Mouse (Mus musculus): ENCODE data around the gene Fam25c.
"Not testable (repeated sequence)": the region's sequence is repeated elsewhere in the genome, so short reads cannot be mapped to it uniquely, and the experiment has no call there.

Fam25c gene

DNA sequence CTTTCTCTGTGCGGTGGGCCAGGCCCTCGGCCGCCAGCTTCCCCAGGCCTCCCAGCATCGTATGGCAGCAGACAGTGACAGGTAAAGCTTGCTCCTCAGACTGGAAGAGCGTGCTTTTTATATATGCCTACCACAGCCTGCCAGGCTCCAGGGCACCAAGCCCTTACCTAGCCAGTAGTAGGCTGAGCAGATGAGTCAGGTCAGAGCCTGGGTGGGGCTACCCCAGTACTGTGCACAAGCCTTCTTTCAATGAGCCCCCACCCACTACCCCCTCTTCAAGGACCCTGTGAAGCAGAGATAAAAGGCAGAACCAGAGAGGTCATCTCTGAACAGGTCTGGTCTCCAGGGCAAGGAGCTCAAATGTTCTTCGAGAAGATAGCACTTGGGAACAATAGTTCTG, at the start of gene Fam25c:
Gene Fam25c (minus strand): TSS at position 133 of the 400 bp plus-strand sequence.
- no peak for DNase-seq (ENCODE audit: extremely low spot score, low spot score)

DNA sequence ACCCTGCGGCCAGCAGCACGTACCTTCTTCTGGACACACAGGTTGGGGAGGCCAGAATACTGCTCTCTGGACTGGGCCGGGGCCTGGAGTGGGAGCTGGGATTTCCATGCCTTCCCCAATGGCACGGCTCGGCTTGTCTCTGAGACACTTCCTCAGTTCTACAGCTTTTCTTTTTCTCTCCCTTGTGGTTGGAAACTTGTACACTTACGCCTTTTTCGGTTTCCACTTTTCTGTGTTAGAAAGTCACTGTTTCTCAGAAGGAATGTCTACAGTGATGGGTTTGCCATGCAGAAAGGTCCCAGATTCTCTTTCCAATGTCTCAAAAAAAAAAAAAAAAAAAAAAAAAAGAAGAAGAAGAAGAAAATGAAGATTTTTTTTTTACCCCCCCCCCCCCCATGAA, 48.2 kb upstream of the Fam25c start:
- no peak for DNase-seq (ENCODE audit: extremely low spot score, low spot score)

DNA sequence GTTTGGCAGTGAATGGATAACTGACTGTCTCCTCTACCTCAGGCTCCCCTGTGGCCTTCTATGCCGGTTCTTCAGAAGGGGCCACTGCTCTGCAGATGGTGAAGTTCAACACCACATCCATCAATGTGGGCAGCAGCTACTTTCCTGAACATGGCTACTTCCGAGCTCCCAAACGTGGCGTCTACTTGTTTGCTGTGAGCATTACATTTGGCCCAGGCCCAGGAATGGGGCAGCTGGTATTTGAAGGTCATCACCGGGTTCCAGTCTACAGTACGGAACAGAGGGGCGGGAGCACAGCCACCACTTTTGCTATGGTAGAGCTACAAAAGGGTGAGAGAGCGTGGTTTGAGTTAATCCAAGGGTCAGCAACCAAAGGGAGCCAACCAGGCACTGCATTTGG, 47.6 kb upstream of the Fam25c start:
- DNase-seq (ENCODE audit: extremely low spot score, low spot score) = no peak

DNA sequence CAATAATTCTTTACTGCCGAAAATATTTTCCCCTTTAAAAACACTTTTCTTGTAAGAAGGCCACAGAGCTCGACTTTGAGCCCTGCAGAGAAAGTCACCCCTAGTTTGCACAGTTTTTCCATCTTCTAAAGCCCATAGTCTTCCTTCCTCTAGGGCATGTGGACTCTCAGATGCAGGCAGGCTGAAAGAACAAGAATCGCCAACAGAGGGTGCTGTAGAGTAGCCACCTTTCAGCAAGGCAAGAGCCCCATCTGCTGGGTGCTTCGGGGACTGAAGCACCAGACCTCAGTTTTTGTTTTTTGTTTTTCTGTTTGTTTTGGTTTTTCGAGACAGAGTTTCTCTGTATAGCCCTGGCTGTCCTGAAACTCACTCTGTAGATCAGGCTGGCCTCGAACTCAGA, 45.9 kb upstream of the Fam25c start:
- peak; percentile 61 for DNase-seq (ENCODE audit: extremely low spot score, low spot score)

DNA sequence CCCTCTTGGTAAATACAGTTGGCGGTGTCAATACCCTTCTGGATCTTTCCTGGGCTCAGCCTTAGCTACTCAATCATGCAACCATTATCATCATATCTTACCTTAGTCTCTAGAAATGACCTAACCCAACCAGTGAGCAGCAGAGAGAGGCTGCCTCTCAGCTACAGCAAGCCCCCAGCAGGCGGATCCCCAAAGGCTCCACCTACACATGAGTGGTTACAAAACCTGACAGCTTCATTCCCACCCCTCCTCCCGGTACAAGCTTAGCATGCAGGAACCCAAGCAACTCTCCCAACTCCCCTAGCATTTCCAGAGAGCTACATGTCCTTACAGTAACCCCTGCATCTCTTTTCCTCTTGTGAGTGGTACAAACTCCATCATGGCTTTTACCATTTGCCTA, 44.8 kb upstream of the Fam25c start:
- no peak for DNase-seq (ENCODE audit: extremely low spot score, low spot score)

DNA sequence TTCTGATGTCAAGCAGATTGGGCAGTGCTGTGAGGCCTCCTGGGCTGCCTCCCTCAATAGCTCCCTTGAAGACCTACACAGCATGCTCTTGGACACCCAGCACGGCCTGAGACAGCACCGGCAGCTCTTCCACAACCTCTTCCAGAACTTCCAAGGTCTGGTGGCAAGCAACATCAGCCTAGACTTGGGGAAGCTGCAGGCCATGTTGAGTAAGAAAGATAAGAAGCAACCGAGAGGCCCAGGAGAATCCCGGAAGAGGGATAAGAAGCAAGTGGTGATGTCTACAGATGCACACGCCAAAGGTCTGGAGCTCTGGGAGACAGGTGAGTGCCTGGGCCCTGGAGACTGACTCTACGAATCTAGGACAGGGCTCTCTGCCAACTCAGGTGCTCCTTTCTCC, 44.1 kb upstream of the Fam25c start:
- DNase-seq (ENCODE audit: extremely low spot score, low spot score) = no peak

DNA sequence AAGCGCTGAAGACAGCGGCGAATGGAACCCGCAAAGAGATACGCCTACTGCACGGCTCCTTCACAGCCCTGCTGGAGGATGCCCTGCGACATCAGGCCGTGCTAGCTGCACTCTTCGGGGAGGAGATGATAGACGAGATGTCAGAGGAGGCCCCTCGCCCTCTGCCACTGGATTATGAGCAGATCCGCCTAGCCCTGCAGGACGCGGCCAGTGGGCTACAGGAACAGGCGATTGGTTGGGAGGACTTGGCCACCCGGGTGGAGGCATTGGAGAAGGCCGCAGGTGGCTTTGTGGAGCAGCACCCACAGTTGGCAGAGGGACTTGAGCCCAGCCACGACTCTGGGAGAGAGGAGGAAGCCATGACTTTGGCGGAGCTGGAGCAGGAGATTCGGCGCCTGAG, 43.7 kb upstream of the Fam25c start:
- no peak for DNase-seq (ENCODE audit: extremely low spot score, low spot score)

DNA sequence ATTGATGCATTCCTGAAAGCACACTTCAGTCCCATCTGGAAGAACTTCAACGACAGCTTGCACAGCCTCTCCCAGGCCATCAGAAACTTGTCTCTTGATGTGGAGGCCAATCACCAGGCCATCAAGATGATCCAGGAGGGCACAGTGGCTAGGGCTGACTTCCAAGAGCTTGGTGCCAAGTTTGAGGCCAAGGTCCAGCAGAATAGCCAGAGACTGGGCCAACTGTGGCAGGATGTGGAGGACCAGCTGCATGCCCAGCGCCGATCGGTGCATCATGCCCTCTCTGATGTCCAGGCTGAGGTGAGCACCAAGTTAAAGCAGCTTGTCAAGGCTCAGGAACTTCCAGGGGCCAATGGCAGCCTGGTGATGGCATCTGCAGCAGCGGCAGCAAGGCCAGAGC, 42.6 kb upstream of the Fam25c start:
- DNase-seq (ENCODE audit: extremely low spot score, low spot score) = no peak

DNA sequence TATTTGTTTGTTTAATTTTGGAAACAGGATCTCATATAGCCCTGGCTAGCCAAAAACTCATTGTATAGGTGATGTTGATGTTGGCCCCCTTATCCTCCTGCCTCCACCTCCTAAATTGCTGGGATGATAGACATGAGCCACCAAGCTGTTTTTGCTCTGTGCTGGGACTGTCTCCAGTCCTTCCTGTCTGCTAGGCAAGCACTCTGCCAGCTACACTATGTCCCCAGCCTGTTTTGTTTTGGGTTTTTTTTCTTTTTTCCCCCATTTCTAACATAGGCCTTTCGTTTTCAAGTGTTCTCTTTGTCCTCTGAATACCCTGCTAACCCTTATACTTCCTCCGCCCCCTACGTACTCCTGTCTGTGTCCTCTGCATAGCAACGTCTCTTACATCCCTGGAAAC, 38.1 kb upstream of the Fam25c start:
- DNase-seq (ENCODE audit: extremely low spot score, low spot score) = no peak

DNA sequence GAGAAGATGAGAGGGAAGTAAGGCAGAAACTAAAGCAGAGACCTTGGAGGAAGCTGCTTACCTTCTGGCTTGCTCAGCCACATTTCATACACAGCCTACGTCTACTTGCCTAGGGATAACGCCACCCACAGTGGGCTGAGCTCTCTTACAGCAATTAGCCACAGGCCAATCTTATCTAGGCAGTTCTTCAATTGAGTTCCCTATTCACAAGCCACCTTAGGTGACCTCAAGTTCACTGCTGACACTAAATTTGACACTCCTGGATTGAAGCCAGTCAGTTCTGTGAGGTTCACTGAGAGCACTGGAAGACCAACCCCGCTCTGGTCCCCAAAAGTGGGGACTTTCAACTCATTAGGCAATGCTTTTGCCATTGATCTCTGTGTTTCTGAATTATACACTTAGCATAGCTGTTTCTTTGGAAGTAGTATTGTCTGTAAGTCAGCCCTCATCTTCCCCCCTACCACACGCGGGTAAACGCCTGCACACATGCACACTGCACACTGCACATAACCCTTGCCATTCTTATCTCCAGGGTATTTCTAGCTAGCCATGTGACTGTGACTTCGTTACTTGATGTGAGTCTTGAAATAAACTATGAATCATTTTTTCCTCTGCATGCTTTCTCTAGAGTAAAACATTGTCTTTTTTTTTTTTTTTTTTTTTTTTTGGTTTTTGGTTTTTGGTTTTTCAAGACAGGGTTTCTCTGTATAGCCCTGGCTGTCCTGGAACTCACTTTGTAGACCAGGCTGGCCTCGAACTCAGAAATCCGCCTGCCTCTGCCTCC, 27.9 kb upstream of the Fam25c start:
- no peak for DNase-seq (ENCODE audit: extremely low spot score, low spot score)

DNA sequence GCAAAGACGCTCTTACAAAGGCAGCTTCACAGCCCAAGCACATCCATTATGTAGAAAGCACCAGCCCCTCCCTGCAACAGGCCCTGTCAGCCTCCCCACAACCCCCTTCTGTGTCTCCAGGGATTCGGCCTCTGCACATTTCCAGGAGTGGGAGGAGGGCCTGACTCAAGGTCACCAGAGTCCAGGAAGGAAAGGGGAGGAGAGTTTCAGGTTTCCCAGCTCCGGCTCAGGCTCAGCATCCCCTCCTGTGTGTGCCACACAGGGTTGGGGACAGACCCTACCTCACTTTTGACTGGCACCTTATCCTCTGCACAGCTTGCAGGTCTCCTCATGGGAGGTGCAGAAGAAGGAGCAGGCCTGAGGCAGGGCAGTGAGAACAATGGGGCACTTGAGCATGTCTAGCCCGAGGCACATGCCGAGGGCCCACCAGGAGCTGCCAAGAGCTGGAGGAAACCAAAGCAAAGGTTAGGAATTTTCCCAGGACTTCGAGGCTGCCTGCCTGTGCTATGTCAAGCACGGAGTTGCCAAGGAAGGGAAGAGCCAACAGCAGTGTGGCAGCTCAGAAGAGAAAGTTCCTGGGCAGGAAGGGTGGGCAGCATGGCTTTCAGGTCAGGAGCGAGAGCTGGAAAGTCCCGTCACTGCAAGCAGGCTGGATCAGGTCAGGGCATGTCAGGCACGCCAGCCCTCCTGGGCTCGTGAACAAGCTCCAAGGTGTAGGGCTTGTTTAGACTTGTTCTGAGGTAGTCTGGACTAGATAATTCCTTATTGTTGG, 23.5 kb upstream of the Fam25c start:
- peak; percentile 62 for DNase-seq (ENCODE audit: extremely low spot score, low spot score)

DNA sequence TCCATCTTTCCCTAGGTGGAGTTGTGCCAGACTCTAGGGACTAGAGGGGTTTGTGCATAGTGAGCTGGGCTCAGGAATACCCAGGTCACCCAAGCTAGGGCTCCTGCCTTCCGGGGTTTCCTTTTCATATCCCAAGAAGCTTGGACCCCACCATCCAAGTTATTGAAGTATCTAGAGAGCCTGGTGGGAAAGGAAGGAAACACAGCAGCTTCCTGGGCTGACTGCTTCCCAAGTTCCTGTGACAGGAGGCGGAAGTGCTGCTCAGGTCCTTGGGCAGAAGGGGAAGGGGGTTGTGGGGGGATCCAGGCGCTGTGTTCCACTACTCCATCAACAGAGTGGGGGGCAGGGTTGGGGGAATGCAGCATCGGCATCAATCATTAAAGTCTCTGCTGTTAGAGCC, 21.9 kb upstream of the Fam25c start:
- DNase-seq (ENCODE audit: extremely low spot score, low spot score) = no peak

DNA sequence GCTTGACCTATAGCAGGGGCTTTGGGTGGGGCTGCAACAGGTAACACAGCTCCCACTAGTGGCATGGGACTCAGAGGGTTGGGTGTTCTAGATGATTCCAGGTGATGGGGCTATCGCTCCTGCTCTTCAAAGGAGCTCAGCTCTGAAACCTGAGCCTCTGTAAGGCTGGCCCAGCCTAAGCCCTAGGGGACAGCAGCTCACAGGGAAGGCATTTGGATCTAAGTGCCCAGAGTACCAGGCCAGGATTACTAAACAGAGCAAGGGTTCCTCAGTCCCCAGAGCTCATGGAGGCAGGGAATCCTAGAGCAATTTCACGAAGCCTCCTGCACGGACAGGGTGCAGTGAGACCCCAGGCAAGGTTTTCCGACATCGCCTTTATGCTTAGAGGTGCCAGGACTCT, 20.7 kb upstream of the Fam25c start:
- no peak for DNase-seq (ENCODE audit: extremely low spot score, low spot score)

DNA sequence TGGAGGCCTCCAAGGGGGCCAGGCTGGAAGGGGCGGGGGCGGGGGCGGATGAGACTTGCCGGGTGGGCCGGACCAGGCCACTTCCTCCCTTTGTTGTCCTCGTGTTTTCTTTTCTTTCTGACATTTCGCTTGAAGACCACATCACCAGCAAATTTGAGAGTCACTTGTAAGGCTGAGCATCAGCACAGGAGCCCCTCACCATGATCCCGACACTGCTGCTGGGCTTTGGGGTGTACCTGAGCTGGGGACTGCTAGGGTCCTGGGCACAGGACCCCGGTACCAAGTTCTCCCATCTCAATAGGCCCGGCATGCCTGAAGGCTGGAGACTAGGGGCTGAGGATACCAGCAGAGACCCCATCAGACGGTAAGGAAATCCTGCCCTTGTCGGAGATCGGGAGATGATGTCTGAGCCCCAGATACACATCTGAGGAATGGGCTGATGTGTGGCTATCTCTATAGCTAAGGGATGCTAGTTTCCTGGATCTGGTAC, 20.2 kb upstream of the Fam25c start, which contains the start of gene Mmrn2:
Gene Mmrn2 (plus strand): TSS at position 51 of the 490 bp plus-strand sequence.
- DNase-seq (ENCODE audit: extremely low spot score, low spot score) = no peak

DNA sequence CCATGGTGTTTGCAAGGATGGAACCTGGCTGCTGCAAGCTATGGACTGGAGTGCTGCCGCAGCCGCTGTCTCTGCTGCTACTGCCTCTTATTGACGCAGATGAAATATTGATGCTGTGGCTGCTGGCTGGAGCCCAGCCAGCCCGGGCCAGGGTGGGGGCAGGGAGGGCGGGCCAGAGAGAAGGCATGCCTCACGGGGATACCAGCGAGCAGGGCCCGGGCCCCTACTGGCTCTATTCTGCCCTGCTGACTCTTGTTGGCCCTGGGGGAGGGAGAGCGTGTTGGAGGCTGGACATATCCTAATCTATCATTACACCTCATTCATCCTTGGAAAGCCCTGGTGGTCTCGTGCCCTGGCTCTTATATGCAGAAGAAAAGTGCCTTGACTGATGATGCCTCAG, 19.3 kb upstream of the Fam25c start, which contains the start of gene Sncg:
Gene Sncg (minus strand): TSS at position 213 of the 400 bp plus-strand sequence.
- DNase-seq (ENCODE audit: extremely low spot score, low spot score) = peak; percentile 39

DNA sequence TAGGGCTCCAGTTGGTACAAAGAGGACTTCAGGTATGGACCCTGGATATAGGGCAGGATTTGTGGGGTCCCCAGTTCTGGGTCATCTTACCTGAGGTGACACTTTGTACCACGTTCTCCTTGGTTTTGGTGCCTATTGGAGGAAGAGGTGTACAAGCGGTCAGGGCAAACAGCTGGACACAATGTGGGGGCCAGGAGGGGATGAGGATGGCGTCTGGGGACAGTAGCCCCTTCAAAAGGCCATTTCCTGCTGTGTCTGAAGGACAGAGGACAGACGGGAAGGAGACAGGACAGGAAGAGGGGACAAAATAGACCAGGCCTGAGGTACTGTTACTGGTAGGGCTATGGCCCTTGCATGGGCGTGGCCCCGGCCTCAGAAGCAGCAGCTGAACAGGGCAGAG, 18.3 kb upstream of the Fam25c start:
- no peak for DNase-seq (ENCODE audit: extremely low spot score, low spot score)

DNA sequence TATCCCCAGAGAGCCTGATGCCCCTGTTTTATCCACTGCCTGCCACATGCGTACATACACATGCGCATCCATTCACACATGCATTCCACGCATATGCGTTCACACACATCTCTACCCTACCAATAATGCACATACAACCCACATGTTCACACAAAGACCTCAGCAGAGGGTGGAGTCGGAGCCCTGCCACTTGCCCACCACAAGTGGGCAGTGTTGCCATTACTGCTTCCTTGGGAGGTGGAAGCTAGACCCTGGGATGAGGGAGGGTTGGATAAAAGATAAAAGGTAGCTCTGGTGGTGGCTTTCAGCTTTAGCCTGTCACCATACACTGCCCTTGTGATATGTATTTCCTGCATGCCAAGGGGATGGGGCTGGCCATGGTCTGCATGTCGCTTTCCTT, 17.4 kb upstream of the Fam25c start:
- peak; percentile 37 for DNase-seq (ENCODE audit: extremely low spot score, low spot score)

DNA sequence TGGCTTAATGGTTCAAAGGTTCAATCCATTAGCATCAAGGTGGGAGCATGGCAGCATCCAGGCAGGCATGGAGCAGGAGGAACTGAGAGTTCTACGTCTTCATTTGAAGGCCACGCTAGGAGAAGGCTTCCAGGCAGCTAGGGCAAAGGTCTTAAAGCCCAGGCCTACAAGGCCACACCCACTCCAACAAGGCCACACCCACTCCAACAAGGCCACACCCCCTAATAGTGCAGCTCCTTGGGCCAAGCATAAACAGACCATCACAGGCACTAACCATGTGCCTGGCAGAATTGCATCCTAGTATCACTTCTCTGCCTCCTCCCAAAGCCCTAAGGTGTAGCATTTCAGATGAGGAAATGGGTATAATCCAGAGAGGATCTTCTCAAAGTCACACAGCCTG, 16.5 kb upstream of the Fam25c start:
- DNase-seq (ENCODE audit: extremely low spot score, low spot score) = no peak

DNA sequence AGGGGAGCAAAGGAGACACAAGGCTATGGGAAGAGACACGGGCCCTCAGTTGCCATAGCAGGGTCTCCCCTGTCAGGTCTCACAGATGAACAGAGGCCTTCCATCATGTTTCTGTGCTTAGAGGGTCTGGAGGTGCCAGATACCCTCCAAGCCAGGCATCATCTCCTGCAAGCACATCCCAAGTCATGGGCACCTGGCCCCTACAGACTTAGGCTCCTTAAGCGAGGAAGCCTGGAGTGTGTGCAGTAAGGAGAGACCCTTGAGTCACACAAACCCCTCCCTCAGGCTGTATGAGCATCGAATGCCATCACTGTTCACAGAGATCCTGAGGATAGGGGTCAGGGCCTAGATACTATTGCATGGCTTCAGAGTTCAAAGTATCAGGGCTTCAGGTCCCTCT, 15.7 kb upstream of the Fam25c start:
- DNase-seq (ENCODE audit: extremely low spot score, low spot score) = no peak

DNA sequence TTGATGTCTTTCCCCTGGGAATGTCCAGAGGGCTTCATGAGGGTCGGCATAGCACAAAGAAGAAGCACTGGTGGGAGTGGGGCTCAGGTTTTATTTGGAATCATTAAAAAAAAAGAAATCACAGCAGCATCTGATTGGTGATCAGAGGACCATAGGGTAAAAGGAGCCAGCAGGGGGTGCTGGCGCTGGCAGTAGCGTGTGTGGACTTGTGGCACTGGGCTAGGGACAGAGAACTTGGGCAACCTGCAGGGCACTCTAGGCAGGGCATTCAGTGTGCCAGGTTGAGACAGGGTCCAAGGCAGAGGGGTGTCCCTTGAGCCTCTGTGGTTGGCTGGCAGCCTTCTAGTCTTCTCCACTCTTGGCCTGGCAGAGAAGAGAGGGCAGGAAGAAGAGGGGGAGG, 15.0 kb upstream of the Fam25c start:
- no peak for DNase-seq (ENCODE audit: extremely low spot score, low spot score)

DNA sequence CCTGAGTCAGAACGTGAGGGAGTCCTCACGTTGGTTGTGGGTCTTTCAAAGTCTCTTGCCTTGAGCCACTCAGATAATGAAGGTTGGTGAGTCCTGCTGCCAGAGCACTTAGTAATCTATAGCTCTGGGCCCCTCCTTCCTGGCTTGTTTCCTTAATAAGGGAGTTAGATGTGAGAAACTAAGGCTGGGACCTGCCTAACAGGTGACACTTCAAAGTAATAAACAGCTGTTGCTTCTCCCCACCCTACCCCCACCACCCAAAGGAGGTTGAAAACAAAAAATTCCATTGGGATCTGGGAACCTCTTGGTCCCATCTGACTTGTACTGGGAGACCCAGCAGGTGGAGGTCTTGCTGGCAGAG, 9.9 kb upstream of the Fam25c start:
- no peak for DNase-seq (ENCODE audit: extremely low spot score, low spot score)

DNA sequence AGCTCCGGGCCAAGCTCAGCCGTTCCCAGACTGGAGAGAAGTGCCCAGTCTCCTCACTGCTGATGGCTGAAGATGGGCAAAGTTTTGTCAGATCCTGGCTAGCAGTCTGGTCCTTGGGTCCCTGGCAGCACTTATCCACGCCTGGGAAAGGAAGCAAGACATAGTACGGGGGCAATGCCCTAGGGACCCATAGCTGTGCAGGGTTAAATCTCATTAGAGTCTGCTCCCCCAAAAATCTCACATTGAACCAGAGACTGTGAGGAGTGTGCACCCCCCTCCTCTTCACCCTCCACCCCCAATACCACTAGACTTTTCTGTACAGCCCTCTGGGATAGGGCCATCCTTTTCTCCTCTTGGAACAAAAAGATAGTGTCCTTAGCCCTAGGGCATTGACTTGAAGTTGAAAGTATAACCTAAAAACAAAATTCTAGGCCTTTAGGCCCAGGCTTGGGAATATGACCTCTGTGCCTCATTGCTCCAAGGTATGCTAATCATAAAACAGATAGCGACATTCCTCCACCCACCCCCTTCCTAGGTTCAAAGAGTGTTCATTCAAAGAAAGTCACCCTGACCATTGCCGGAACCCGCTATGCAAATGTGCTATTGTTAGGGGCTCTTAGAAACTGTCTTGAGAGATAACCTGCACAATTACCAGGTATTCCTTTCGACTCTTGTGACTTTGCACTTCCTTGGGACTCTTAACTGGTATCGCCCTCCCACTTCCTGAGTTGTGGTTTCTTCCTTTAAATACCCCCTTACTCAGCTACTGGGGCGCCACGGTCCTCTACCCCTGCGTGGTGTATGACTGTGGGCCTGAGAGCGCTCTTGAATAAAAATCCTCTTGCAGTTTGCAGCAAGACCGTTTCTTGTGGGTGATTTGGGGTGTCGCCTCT, 9.3 kb upstream of the Fam25c start:
- DNase-seq (ENCODE audit: extremely low spot score, low spot score) = not testable (repeated sequence)

Data from neural tube, embryonic 10.5 days (tissue).